Mouse (Mus musculus) heart, adult 2 months (tissue): ENCODE data around the gene Rwdd2a.

Experiments used
- CTCF ChIP-seq: fragments of 200-600 bp; IDR thresholded peaks from 2 replicates; pipeline ENCODE4 v1.8.1; 2022; ENCODE audit warnings: antibody characterized with exemption, mild to moderate bottlenecking, moderate library complexity
- POLR2A ChIP-seq: fragments of 200-500 bp; IDR thresholded peaks from 2 replicates; pipeline ENCODE4 v1.6.1; 2011; ENCODE audit warnings: mild to moderate bottlenecking, low read depth, low read length, control low read depth; ENCODE audit not compliant: insufficient read depth

DNA sequence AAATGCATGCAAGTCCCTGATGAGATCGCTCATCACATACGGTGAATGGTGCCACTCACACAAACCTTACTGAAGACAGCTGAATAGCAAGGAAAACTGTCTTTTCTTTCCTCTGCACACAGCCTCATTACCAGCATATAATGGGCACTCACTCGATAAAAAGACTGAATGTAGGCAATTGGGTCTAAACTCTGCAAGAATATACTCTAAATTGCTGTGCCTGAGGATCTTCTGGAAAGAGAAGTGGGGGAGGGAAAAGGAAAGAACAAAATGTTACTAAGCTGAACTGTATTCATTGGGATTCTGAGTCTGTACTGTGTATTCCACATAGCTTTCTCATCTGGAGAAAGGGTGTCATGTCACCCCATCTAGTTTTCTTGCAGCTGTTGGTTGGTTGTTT is 28.3 kb upstream of the Rwdd2a start:
- TF ChIP-seq CTCF (no peak), POLR2A (no peak)
